Mouse (Mus musculus) ES-Bruce4 (cell line): Measurements from ENCODE around the gene Urad. TPM values are rescaled to one million over a fixed set of nuclear protein-coding genes. Genes with fewer than 3 reads are reported as not detected.

ENCODE experiments used
- H3K27ac ChIP-seq: 2 replicates; pipeline ENCODE4 v1.5.1; 2012; ENCODE audit warnings: low read length, inconsistent platforms; ENCODE audit not compliant: insufficient read depth
- H3K27me3 ChIP-seq: 2 replicates; pipeline ENCODE4 v1.6.1; 2012; ENCODE audit warnings: mild to moderate bottlenecking, low read length, inconsistent platforms; ENCODE audit not compliant: control insufficient read depth, poor library complexity, insufficient read depth, severe bottlenecking
- H3K36me3 ChIP-seq: 2 replicates; pipeline ENCODE4 v1.6.1; 2012; ENCODE audit warnings: inconsistent platforms, mild to moderate bottlenecking, low read length, moderate library complexity; ENCODE audit not compliant: control insufficient read depth, poor library complexity, insufficient read depth, severe bottlenecking
- H3K4me1 ChIP-seq: one replicate; pipeline ENCODE4 v1.8.1; 2011; ENCODE audit warnings: low read length; ENCODE audit not compliant: control insufficient read depth, insufficient read depth
- H3K4me3 ChIP-seq: 2 replicates; pipeline ENCODE4 v1.5.1; 2011; ENCODE audit warnings: low read depth, mild to moderate bottlenecking, low read length
- H3K9ac ChIP-seq: 2 replicates; pipeline ENCODE4 v1.6.1; 2012; ENCODE audit warnings: low read depth, mild to moderate bottlenecking, inconsistent platforms; ENCODE audit not compliant: poor library complexity, severe bottlenecking
- H3K9me3 ChIP-seq: replicated peaks from 2 replicates; pipeline ENCODE4 v1.6.1; 2012; ENCODE audit warnings: mild to moderate bottlenecking, low read length, inconsistent platforms; ENCODE audit not compliant: control insufficient read depth, poor library complexity, insufficient read depth, severe bottlenecking
- CTCF ChIP-seq: IDR thresholded peaks from one replicate; pipeline ENCODE4 v1.8.1; 2011; ENCODE audit warnings: low read depth, low read length
- EP300 ChIP-seq: IDR thresholded peaks from 2 replicates; pipeline ENCODE4 v1.6.1; 2011; ENCODE audit warnings: low read depth, low read length; ENCODE audit not compliant: insufficient read depth
- POLR2A ChIP-seq: IDR thresholded peaks from one replicate; pipeline ENCODE4 v1.8.1; 2011; ENCODE audit warnings: low read length; ENCODE audit not compliant: insufficient read depth
- polyA plus RNA-seq: library from polyadenylated mRNA; stranded (reverse); fragments of >200 nt; gene quantifications from 2 replicates; pipeline ENCODE4 v1.2.4, GENCODE M21; 2011; ENCODE audit warnings: low read depth; ENCODE audit not compliant: missing spikeins, insufficient read depth, insufficient read length

The Urad gene
- polyA plus RNA-seq, 1 experiment, result not detected

GRCm38 (mm10) chr5:147300001-147300363, 22.3 kb downstream of the Urad start:
- Histone ChIP-seq H3K4me1 (no peaks in the 10 kb centered on the region), H3K9me3 (no peaks in the 10 kb centered on the region), H3K9ac (no peak overlapping the region), H3K4me3 (peak overlapping the region; percentile 62), H3K27ac (no peak overlapping the region), H3K27me3 (peaks cover 11% of the 10 kb centered on the region), H3K36me3 (no peaks in the 10 kb centered on the region)
- no peak for TF ChIP-seq POLR2A
- no peak for TF ChIP-seq EP300

- peaks cover 11% of the 10 kb centered on the region for H3K27me3 ChIP-seq
- H3K4me3 ChIP-seq, result peak overlapping the region; percentile 62
- no peak overlapping the region for H3K27ac ChIP-seq
- TF ChIP-seq EP300 (no peak), CTCF (peak; percentile 79)
- H3K36me3 ChIP-seq, result no peaks in the 10 kb centered on the region
- H3K9ac ChIP-seq, result no peak overlapping the region
- H3K9me3 ChIP-seq, result no peaks in the 10 kb centered on the region
- no peaks in the 10 kb centered on the region for H3K4me1 ChIP-seq
These were observed 22.8 kb downstream of the Urad start for GRCm38 (mm10) chr5:147299255-147300000.

GRCm38 (mm10) chr5:147297249-147297648, 25.0 kb downstream of the Urad start:
- TF ChIP-seq CTCF (no peak), POLR2A (no peak), EP300 (no peak)
- H3K9ac ChIP-seq, result no peak overlapping the region
- peaks cover 3% of the 10 kb centered on the region; the same call in 1 of the 2 replicates for H3K27me3 ChIP-seq
- no peaks in the 10 kb centered on the region for H3K9me3 ChIP-seq
- no peak overlapping the region for H3K4me3 ChIP-seq
- H3K4me1 ChIP-seq, result no peaks in the 10 kb centered on the region
- H3K27ac ChIP-seq, result no peak overlapping the region
- no peaks in the 10 kb centered on the region for H3K36me3 ChIP-seq

- Histone ChIP-seq H3K36me3 (no peaks in the 10 kb centered on the region), H3K9me3 (no peaks in the 10 kb centered on the region), H3K27ac (no peak overlapping the region), H3K27me3 (no peaks in the 10 kb centered on the region), H3K4me3 (peak overlapping the region; percentile 24; the same call in 1 of the 2 replicates), H3K9ac (no peak overlapping the region), H3K4me1 (no peaks in the 10 kb centered on the region)
- TF ChIP-seq POLR2A (no peak), CTCF (peak; percentile 72), EP300 (0 out of 2 replicates have a peak, but pooled peaks have one; percentile 29)
These were observed 28.1 kb downstream of the Urad start for GRCm38 (mm10) chr5:147294121-147294520.

GRCm38 (mm10) chr5:147293127-147293910, 28.9 kb downstream of the Urad start:
- Histone ChIP-seq H3K27ac (no peak overlapping the region), H3K27me3 (no peaks in the 10 kb centered on the region), H3K9ac (no peak overlapping the region), H3K36me3 (no peaks in the 10 kb centered on the region), H3K4me3 (peak overlapping the region; percentile 24; the same call in 1 of the 2 replicates), H3K9me3 (no peaks in the 10 kb centered on the region), H3K4me1 (no peaks in the 10 kb centered on the region)
- TF ChIP-seq POLR2A, result no peak
- no peak for TF ChIP-seq EP300
- TF ChIP-seq CTCF, result peak; percentile 95
